Mouse (Mus musculus): ENCODE results near the gene Gnl1. TPM values are rescaled to one million over a fixed set of nuclear protein-coding genes. Genes with fewer than 3 reads are reported as not detected.
"Not testable (repeated sequence)": the region's sequence is repeated elsewhere in the genome, so short reads cannot be mapped to it uniquely, and the experiment has no call there.

Gnl1 gene
- 27.7 and 28.1 TPM in 2 replicates for polyA plus RNA-seq (2012; ENCODE audit: insufficient read depth, insufficient read length, missing spikeins)

- Histone ChIP-seq H3K4me3 (ENCODE audit: insufficient read depth, low read length) (peak within 1 kb of the TSS; percentile 92), H3K4me1 (ENCODE audit: control insufficient read depth, insufficient read depth, low read length) (peaks cover 4% of the 10 kb centered on the region), H3K27ac (ENCODE audit: insufficient read depth, low read depth, low read length) (peak within 1 kb of the TSS; percentile 81)
- TF ChIP-seq CTCF (IDR thresholded peaks at IDR 0.05; ENCODE audit: low read depth, low read length) (no peak), POLR2A (IDR thresholded peaks at IDR 0.05; ENCODE audit: borderline replicate concordance, low read depth, low read length) (no peak)
These were observed at the start of gene Gnl1, which contains the start of gene Prr3 for GRCm38 (mm10) chr17:35979401-35980362. Gene Gnl1, plus strand, starts transcription at chr17:35979851. Gene Prr3, minus strand, starts transcription at chr17:35980236.

- peaks cover 7% of the 10 kb centered on the region for H3K4me1 ChIP-seq (ENCODE audit: control insufficient read depth, insufficient read depth, low read length)
- no peak for TF ChIP-seq CTCF (IDR thresholded peaks at IDR 0.05; ENCODE audit: low read depth, low read length)
- no peak overlapping the region for H3K27ac ChIP-seq (ENCODE audit: insufficient read depth, low read depth, low read length)
- no peak overlapping the region for H3K4me3 ChIP-seq (ENCODE audit: insufficient read depth, low read length)
These were observed 49.0 kb upstream of the Gnl1 start for GRCm38 (mm10) chr17:35930627-35931026.

- Histone ChIP-seq H3K4me3 (ENCODE audit: insufficient read depth, low read length) (no peak overlapping the region), H3K27ac (ENCODE audit: insufficient read depth, low read depth, low read length) (no peak overlapping the region), H3K4me1 (ENCODE audit: control insufficient read depth, insufficient read depth, low read length) (peaks cover 3% of the 10 kb centered on the region; the same call in 1 of the 2 replicates)
- TF ChIP-seq CTCF (IDR thresholded peaks at IDR 0.05; ENCODE audit: low read depth, low read length): no peak
These were observed 47.0 kb upstream of the Gnl1 start for GRCm38 (mm10) chr17:35932608-35933007.

GRCm38 (mm10) chr17:35935763-35936162 lies 43.9 kb upstream of the Gnl1 start:
- not testable (repeated sequence) for H3K27ac ChIP-seq (ENCODE audit: insufficient read depth, low read depth, low read length); H3K4me3 ChIP-seq (ENCODE audit: insufficient read depth, low read length); H3K4me1 ChIP-seq (ENCODE audit: control insufficient read depth, insufficient read depth, low read length)

GRCm38 (mm10) chr17:35937700-35938348 lies 41.8 kb upstream of the Gnl1 start:
- Histone ChIP-seq H3K4me1 (ENCODE audit: control insufficient read depth, insufficient read depth, low read length) (no peaks in the 10 kb centered on the region), H3K4me3 (ENCODE audit: insufficient read depth, low read length) (no peak overlapping the region), H3K27ac (ENCODE audit: insufficient read depth, low read depth, low read length) (no peak overlapping the region)
- TF ChIP-seq POLR2A (IDR thresholded peaks at IDR 0.05; ENCODE audit: borderline replicate concordance, low read depth, low read length) (no peak), CTCF (IDR thresholded peaks at IDR 0.05; ENCODE audit: low read depth, low read length) (peak; percentile 79)

GRCm38 (mm10) chr17:35939108-35939507 lies 40.5 kb upstream of the Gnl1 start:
- H3K27ac ChIP-seq (ENCODE audit: insufficient read depth, low read depth, low read length): no peak overlapping the region
- no peak for TF ChIP-seq CTCF (IDR thresholded peaks at IDR 0.05; ENCODE audit: low read depth, low read length)
- H3K4me1 ChIP-seq (ENCODE audit: control insufficient read depth, insufficient read depth, low read length): no peaks in the 10 kb centered on the region
- no peak overlapping the region for H3K4me3 ChIP-seq (ENCODE audit: insufficient read depth, low read length)

GRCm38 (mm10) chr17:35939941-35940340 lies 39.7 kb upstream of the Gnl1 start:
- no peak for TF ChIP-seq POLR2A (IDR thresholded peaks at IDR 0.05; ENCODE audit: borderline replicate concordance, low read depth, low read length)
- TF ChIP-seq CTCF (IDR thresholded peaks at IDR 0.05; ENCODE audit: low read depth, low read length): no peak
- Histone ChIP-seq H3K27ac (ENCODE audit: insufficient read depth, low read depth, low read length) (no peak overlapping the region), H3K4me1 (ENCODE audit: control insufficient read depth, insufficient read depth, low read length) (no peaks in the 10 kb centered on the region), H3K4me3 (ENCODE audit: insufficient read depth, low read length) (no peak overlapping the region)

- not testable (repeated sequence) for H3K27ac ChIP-seq (ENCODE audit: insufficient read depth, low read depth, low read length); H3K4me1 ChIP-seq (ENCODE audit: control insufficient read depth, insufficient read depth, low read length); H3K4me3 ChIP-seq (ENCODE audit: insufficient read depth, low read length)
These were observed 28.7 kb upstream of the Gnl1 start for GRCm38 (mm10) chr17:35950946-35951345.

- H3K4me1 ChIP-seq (ENCODE audit: control insufficient read depth, insufficient read depth, low read length); H3K27ac ChIP-seq (ENCODE audit: insufficient read depth, low read depth, low read length); H3K4me3 ChIP-seq (ENCODE audit: insufficient read depth, low read length): not testable (repeated sequence)
These were observed 27.1 kb upstream of the Gnl1 start for GRCm38 (mm10) chr17:35952559-35952958.

GRCm38 (mm10) chr17:35954665-35955064 lies 25.0 kb upstream of the Gnl1 start:
- H3K27ac ChIP-seq (ENCODE audit: insufficient read depth, low read depth, low read length): no peak overlapping the region
- no peaks in the 10 kb centered on the region for H3K4me1 ChIP-seq (ENCODE audit: control insufficient read depth, insufficient read depth, low read length)
- H3K4me3 ChIP-seq (ENCODE audit: insufficient read depth, low read length): no peak overlapping the region
- no peak for TF ChIP-seq POLR2A (IDR thresholded peaks at IDR 0.05; ENCODE audit: borderline replicate concordance, low read depth, low read length)
- no peak for TF ChIP-seq CTCF (IDR thresholded peaks at IDR 0.05; ENCODE audit: low read depth, low read length)
